Mouse (Mus musculus): ENCODE data around the gene Nphp1.

Gene Nphp1

DNA sequence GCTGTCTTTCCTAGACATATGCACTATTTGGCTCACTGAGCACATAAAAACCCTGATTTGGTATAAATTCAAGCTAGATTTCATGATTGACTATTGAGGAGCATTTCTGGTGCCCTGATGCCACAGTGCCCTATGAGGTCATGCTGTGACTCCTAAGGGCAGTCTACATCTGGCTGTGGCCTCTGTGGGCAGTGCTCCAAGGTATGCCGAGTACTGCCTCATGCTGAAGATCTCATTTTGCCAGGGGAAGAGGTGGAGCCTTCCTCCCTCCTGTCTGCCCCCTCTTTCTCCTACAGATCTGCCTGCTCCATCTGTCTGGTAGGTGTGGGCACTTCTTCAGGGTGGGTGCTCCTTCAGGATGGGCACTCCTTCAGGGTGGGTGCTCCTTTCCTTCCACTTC is 39.3 kb downstream of the Nphp1 start:
- no peak for DNase-seq (ENCODE audit: extremely low spot score, low spot score)

DNA sequence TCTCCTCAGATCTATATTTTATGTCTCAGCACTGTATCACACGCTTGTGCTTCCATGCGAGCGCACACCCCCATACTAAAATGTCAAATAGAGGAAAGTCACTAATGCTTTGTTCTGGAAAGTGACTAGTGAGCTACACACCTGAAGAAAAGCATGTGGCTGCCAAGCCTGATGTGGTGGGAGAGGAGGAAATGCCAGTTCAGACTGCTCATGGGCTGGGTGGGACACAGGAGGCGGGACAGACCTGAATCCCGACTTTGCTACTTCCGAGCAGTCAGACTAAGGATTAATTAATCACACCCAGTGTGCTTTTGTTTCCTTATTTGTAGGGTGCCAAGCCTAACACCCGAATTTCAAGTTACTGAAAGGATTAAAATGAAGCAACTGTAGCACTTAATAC is 40.4 kb downstream of the Nphp1 start:
- no peak for DNase-seq (ENCODE audit: extremely low spot score, low spot score)

DNA sequence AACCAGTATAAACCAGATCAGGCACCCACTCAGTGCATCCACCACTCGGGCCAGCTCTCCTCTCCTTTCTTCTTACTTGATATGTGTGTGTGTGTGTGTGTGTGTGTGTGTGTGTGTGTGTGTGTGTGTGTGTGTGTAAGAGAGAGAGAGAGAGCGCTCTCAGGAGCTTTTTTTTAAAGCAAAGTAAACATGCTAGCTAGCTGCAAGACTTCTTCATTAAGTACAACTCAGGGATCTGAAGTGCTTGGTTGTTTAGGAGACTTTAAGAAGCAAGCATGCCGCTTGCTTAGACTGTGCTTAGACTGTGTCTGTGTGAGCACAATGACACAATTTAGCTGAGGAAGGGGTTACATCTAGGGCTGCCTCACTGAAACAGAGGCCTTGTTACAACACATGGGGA is 46.1 kb downstream of the Nphp1 start:
- DNase-seq (ENCODE audit: extremely low spot score, low spot score), result no peak

DNA sequence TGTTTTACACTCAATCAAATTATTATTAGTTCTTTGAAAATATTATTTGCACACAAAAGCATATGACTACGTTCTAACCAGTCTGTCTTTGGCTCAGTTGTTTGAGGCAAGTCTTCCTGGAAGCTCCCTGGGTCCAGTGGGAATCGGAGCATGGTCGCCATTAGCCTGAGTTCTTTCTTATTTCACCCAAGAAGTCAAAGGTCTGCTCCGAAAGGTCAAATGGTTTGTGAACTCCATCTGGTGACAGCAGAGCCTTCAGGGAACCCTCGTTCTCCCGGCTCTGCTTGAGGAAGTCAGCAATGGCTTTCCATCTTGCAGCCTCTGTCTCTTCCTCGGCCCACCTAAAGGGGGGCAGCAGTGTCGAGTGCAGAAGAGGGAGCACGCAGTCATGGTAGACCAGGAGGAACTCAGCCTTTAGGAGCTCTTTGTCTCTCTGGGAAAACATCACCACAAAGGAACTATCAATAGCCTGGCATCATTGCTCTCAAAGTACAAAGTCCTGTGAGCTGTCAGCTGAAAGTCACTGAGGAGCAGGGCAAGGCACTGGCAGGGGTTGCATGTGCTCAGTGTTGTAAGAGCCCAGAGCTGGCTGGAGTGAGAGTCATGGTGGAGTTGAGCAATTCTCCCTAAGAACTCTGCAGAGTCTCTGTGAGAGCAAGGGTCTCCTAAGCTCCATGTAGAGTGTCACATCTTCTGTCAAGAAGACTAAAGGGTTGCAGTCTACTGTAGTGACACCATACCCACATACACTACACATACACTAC is 47.8 kb downstream of the Nphp1 start:
- no peak for DNase-seq (ENCODE audit: extremely low spot score, low spot score)

DNA sequence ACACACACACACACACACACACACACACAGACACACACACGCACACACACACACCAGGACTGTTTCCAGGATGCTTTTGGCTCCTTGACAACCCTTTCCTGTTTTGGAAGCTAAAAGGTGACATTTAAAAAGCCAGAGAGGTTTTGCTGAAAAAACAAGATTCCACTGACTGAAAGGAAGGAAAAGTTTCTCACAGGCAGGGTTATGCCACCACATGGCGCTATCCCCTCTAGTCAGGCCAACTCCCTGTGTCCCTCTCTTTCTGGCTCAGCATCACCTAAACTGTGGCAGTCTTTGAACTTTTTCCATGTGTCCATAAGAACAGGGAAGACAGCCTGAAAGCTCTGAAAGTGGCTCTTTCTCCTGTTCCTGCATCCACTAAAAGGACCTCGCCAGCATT is 50.8 kb downstream of the Nphp1 start:
- DNase-seq (ENCODE audit: extremely low spot score, low spot score), result no peak

DNA sequence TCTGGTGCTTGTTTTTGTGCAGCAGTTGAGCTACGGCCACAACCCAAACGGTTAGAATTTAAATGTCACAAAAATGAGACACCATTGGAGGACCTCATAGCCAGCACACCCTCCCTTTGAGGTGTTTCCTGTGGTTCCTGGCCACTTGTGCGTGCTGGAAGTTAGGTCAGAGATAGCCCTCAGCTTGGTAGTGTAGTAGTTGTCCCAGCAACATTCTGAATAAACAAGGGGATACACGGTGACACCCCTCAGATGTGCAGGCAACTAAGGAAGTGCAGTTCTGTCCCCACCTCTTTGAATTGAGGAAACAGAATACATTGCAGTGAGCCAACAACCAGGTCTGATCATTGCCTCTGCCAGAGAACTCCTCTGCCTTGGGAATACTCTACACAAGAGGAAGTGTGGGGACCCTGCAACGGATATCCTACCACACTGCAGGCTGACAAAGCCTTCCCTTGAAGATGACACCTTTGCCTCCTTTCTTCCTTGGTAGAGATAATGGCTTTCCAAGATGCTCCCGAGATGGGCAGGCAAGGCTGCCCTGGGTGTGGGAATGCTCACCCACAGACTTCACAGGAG is 52.0 kb downstream of the Nphp1 start:
- no peak for DNase-seq (ENCODE audit: extremely low spot score, low spot score)

DNA sequence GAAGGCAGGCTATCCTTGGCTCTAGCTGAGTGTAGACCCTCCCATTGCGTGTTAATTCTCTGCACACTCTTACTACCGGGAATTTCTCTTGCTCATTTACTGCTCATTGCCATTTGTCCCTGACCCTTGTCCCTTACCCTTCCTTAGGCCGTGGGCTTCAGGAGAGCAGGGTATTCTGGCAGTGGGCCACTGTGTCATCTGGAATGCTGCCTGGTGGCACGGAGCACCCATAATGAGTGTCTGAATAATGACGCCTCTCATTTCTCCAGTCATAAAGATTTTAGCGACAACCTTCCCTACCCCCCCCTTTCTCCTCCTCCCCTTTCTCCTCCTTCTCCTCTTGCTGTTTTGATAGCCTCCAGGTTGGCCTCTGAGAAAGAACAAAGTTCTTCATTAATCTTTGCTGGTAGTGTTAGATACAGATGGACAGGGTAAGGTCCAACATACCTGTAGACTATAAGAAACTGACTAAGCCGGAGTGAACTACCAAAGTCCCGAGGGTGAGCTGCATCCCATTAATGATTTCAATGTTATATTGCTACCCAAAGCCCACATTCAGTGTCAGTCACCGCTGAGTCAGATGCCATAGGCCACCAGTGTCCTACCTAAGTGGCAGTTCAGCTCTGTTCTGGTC is 53.1 kb downstream of the Nphp1 start:
- no peak for DNase-seq (ENCODE audit: extremely low spot score, low spot score)

DNA sequence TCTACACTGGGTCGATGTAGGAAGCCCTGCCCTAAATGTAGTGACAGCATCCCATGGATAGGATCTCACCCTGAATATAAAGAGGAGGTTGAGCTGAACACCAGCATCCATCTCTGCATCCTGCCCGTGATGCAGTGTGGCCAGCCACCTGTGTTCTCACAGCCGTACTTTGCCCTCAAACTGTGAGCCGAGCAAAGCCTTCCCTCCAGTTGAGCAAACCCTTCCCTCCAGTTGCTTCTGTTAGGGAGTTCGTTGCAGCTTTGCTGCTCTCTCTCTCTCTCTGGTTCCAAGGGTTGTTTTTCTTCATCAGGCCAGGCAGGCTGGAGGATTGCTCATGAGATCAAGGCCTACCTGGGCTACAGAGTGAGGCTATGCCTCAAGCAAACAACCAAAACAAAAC is 53.8 kb downstream of the Nphp1 start:
- no peak for DNase-seq (ENCODE audit: extremely low spot score, low spot score)

DNA sequence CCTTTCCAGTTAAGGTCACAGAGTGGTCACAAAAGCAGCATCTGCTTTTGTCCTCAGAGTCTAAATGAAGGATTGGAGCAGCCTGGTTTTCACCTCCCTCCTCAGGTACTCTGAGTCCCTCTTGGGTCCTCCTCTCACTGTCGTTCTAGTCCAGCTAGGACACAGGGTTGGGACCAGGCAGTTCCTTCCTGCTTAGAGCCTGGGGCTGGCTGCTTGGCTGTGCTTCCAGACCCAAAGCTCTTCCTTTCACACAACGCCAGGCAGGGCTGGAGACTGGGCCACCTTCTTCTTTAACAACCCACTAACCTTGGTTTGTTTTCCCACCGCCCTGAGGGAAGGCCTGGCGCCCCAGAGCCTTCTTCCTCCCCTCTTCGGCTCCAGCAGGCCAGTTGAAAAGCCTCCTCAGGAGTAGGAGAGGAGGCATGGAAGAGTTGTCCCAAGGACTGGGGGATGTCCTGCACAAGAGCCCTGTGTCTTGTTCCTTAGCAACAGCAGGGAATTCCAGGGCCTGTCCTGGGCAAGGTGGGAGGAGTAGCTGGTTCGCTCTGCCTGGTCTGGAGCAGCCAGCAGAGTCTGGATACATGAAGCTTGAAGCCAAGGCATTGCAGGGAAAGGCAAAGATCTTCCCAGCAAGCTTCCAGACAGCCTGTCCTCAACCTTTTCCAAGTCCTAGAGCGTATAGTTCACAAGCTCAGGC is 58.2 kb downstream of the Nphp1 start:
- no peak for DNase-seq (ENCODE audit: extremely low spot score, low spot score)

DNA sequence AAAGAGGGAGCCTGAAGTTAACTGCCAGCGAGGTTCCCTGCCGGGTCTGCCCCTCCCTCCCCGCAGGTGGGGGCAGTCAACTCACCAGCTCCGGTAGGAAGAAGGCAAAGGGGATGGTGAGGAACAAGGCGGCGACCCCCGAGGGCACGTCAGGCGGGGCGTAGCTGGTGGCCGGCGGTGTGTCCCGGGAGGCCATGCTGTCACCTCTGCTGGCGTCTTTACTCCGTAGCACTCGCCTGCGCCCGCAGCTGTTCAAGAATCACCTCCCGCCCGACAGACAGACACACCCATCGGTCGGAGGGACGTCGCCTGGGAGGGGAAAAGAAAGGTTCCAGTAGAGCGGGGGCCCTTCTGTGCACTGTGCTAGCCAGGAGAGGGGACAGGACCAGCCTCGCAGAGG is 59.0 kb downstream of the Nphp1 start, which contains the start of gene Mall:
TSS of gene Mall (minus strand) at position 262 of the 400 bp plus-strand sequence.
- DNase-seq (ENCODE audit: extremely low spot score, low spot score), result no peak

DNA sequence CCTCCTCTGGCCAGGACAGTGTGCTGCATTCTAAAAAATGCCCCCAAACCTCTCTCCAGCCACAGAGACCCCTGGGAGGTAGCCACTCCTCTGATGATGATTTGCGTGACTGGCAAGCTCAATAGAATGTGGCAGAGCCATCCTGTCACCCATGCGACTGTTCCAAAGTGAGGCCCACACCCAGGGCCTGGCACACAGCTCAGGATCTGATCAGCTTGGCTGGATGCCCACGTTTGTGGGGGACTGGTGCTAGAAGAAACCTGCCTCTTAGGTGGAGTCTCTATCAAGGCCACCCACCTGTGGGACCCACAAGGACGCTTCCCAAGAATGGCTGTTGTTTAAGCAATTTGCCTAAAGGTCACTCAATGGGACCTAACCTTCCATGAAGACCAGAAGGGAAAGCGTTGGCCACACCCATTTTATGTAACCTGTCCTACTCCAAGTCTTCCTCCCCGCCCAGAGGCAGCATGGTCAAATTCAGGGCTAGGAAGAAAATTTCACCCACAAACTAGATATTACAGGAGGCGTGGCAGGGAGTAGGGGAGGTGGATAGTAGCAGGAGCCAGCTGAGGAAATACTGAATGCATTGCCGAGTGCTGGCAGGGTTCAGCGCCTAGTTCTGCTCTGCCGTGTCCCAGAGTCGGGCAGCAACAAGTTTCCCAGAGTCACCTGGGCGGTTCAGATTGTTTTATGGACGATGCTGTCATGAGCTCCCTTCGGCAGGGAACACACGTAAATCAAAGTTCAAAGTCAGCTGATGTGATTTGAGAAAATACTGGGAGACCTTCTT is 59.8 kb downstream of the Nphp1 start:
- DNase-seq (ENCODE audit: extremely low spot score, low spot score), result no peak

DNA sequence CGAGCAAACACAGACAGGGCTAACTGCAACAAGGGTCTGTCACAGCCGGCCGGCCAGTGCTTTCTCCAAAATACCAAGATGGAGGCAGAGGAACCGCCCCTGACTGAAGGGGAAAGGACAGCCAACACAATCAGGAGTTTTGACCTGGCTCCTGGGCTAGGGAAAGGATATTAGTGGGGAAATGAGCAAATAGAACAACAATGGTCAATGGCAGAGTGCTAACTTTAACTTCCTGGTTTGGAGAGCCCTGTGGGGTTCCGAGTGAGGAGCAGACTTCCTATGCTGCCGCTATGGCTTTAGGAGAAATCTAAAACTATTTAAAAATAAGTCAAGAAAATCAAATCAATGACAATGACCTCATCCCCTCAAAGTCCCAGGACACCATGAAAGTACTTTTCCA is 60.6 kb downstream of the Nphp1 start:
- no peak for DNase-seq (ENCODE audit: extremely low spot score, low spot score)

DNA sequence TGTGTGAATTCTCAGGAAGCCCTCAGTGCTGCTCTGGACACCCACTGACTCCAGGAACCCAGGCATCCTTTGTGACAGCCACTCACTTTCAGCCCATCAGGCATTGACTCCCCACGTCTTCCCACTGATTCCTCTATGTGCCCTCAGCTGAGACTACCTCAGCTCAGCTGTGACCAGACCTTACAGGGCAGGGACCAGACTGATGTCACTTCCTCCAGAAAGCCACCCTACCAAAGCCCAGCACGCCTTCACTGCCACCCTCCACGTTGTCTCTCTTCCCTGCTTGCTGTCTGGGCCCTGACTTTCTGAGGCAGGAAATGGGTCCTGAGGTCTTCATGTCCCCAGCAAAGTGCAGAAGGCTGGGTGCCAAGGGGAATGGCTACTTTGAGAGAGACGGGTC is 65.5 kb downstream of the Nphp1 start:
- DNase-seq (ENCODE audit: extremely low spot score, low spot score), result no peak

DNA sequence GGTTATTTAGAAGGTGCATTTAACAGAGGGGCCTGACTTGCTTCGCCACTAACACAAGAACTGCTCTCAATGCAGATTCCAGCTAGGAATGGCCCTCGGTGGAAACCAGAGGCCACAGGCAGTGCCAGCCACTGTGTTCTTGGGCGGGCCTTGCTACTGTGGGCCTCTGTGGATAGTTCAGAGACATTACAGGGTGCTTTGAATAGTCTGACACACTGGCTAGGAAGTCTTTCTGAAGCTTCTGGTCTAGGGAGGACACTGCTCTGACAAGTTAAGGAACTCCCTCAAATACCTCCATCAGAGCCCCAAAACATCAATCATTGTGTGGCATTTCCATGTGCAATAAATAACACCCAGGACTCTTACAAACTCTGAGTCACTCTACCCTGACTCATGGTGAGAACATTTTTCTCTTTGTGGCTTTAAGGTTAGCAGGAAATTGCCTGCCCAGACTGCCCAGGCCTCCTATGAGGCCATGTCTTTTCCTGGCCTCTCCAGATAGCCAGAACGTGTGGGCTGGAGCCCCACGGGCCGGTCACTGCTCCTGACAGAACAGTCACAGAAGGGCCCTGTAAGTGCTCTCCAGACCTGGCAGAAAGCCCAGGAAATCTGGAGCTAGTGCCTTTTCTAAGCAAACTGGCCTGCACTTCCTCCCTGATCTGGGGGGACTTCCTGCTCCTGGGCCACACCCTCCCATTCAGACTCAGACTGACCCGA is 66.4 kb downstream of the Nphp1 start:
- no peak for DNase-seq (ENCODE audit: extremely low spot score, low spot score)

DNA sequence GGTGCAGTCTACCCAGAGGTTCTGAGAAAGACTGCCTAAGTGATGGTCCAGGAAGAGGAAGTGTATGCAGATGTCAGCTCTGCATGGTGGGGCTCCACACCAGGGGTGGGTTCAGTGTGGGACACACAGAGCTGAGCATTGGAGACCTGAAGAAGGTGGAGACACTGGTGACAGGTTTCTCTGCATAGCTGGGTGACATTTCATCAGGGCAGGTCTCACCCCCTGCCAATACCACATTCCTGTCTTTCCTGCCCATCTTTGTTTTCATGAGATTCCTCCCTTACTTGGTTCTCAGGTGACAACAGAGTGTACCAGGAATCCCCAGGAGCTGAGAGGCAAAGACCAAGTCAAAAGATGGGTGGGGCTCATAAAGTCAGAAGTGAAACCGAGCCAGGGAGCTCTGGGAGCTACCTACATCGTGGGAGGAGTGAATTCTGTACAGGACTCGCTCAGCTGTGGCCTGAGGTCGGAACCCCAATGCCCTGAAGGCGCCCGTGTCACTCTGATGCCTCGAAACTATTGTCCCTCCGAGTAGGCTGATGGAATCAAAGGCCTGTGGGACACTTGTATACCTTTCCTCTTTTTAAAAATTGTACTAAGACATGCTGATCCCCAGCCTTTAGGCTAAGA is 69.7 kb downstream of the Nphp1 start:
- no peak for DNase-seq (ENCODE audit: extremely low spot score, low spot score)

DNA sequence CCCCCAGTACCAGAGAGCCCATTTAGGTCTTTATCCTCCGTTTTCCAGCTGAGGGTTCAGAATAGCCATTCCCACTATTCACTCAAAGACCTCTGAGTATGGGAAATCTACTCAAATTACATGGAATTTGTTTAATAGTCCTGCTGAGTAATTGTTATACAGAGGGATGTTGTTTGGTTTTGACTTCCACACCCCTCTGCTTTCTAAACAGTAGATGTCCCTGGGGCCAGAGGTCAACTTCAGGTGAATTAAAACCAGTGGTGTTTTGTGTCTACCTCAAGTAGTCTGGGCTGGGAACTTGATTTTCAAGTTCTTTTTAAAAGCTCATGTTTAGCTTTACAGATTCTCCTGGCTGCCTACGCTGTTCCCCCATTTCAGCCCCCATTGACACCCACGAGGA is 74.0 kb downstream of the Nphp1 start:
- DNase-seq (ENCODE audit: extremely low spot score, low spot score), result no peak

DNA sequence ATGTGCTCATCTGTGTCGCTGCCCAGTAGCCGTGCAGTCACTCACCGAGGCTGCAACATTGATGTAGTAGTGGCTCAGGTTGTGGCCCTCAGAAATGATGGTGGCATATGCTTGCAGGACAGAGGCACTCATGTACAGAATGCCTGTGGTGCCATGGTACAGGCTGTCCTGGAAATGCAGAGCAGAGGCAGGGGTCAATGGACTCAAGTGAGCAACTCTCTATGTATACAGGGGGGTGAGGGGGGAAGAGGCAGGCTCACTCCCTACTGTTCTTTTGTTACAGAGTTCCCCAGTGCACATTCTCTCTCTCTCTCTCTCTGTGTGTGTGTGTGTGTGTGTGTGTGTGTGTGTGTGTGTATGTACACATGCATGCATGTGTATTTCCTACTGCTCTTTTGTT is 79.9 kb downstream of the Nphp1 start:
- no peak for DNase-seq (ENCODE audit: extremely low spot score, low spot score)

DNA sequence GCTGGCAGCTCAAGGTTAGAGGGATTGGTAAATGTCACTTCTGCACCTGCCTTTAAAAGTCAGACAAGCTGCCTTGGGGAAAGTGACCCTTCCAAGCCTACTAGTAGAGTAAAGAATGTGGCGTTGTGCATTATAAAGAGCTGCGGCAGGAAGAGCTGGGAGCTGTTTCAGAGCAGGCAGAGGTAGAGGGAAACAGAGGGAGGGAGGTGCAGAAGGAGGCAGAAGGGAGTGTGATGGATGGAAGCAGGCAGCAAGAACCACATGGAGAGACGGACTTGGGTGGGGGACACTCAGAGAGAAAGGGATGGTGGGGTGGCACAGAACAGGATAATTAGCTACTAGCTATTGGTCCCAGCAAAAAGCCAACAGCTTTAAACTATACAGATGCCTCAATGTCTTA is 80.6 kb downstream of the Nphp1 start:
- DNase-seq (ENCODE audit: extremely low spot score, low spot score), result no peak

DNA sequence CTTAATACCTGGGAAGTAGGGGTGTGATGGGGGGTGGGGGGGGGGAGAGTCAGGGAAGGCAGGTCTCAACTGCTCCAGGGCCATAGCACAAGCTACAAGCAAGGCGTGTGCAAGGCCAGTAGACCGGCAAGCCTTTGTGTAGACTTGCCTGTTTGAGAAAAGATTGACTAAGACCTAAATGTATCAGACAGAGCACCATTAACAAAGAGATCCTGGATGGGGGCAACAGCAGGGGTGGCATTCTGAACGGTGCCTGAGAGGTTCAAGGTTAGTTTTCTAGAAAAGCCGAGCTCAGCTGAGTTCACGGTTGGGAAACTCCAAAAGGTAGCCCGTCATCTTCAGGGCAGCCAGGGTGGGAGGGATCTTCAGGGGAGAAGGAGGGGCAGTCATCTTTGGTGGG is 83.4 kb downstream of the Nphp1 start:
- no peak for DNase-seq (ENCODE audit: extremely low spot score, low spot score)
